Mouse (Mus musculus): ENCODE measurements around the gene Trim11.

The Trim11 gene

DNA sequence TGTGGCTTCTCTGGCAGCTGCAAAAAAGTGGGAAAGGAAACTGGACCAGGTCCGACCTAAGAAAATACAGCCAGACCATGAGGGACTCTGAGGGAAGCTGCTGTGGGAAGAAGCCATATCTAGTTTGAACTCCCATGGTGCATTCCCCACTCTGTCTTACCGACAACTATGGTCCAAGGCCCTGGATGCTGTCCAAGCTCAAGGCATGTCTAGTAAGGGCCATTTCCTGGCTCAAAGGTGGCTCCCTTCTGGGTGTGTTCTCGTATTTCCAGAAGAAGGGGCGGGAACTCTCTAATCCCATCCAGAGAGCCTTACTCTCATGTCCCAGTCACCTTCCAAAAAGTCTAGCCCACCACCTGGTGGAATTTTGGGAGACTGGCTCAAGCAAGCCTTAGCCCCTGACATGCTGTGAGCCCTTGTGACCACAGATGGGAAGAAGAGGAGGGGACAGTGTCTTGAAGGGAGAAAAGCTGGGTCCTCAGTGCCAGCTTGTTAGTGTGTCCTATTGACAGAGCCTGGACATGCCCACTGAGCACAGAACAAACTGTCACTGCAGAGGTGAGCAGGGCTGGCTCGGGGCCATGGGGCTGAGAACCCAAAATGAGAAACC, 2.6 kb downstream of the Trim11 start:
- DNase-seq (ENCODE audit: extremely low spot score) = no peak

DNA sequence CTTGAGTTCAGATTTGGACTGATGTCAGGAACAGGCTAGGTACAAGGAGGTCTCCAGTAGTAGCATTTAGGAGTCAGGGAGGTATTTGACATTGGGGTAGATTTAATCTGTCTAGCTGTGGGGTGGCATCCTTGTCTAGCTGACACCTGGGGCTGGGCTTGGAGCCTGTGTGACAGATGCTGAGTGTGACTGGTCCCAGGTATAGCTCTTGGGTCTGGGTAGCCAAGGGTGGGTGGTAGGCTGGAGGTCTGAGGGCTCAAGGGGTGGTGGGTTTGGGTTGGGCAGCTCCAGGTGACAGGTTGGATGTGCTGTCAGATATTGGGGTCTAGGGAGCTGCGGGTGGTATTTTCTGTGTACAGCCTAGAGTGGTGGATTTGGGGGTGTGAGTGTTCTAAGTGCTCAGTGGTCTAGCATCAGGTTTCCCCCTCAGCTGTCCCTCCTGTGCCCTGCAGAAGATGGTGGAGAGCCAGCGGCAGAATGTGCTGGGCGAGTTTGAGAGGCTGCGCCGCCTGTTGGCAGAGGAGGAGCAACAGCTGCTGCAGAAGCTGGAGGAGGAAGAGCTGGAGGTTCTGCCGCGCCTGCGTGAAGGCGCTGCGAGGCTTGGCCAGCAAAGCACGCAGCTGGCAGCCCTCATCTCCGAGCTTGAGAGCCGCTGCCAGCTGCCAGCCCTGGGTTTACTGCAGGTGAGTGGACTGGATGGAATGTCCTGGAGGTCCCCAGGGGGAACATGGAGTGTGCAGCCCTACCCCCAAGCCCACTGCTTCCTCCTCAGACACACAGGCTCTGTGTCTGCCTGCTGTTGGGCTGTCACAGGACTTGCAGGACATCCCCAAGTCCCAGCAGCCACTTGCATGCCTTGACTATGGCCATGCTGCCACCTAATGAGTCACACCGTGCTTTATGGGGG, 3.9 kb downstream of the Trim11 start:
- no peak for DNase-seq (ENCODE audit: extremely low spot score)

DNA sequence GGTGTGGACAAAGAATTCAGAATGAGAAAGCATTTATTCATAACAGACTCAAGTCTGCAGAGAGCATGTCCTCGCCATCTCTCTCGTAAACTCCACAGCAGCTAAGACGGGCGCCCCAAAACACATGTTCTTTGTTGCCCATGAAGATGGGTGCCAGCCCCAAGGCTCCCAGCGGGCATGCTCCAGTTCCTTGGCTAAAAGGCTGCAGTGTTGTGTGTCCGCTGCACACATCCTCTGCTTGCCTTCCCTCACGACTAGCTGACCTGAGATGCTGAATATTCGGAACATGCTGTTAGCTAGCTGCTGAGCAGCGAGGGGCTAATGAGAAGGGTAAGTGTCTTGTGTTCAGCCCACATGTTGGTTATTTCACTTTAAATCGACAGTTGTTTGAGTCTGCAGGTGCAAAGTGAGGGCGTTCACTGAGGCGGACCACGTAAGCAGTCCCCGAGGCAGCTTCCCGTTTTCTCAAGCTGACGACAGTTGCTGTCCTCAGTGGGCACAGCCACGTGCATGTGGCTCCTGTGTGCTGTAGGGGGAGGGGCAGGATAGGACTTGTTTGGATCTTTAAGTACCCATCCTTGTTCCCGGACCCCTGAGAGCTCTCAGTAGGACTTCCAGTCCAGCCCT, 4.7 kb downstream of the Trim11 start:
- DNase-seq (ENCODE audit: extremely low spot score) = no peak

DNA sequence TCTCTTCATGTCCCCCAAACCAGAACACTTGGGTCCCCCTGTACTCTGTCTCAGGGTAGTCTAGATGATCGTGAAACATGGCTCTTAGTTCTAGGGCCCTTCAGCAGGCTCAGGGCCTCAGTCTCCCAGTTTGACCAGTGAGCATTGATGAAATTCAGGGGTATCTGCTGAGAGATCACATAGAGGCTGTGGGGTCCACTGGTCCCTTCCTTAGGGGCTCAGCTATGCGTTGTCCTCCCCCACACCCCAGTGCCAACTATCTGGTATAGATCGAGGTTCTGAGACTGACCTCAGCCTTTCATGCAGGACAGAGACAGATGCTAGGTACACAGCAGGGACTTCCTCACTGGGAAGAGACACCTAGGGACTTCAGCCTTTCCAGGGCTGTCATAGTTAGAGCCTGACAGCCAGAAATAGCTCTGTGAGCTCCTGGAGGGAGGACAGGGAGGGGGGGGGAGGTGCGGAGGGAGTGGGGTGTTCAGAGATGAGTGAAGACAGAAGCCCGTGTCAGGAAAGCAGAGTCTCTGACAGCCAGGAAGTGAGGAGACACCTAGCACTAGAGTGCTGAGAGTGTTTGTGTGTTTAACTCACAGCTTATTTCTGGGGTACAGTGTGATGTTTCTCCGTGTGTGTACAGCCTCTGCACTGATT, 5.9 kb downstream of the Trim11 start:
- DNase-seq (ENCODE audit: extremely low spot score) = no peak

DNA sequence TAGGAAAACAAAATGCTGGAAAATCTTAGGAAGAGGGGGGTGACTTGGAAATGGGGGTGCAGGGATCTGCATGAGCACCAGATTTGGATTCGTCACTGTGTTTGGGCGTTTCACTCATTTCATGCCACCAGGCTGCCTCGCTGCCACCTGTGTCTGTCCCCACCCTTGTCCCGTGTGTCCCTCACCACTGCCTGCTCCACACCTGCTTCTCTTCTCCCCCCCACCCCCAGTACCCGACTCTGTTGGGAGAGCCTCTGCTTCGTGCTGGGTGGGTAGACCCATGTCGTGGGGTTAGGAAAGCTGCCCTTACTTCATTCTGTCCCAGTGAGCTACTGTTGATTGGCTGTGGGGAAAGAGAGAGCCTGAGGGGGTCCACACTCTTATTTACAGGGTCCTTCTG, 6.8 kb downstream of the Trim11 start:
- DNase-seq (ENCODE audit: extremely low spot score) = no peak

DNA sequence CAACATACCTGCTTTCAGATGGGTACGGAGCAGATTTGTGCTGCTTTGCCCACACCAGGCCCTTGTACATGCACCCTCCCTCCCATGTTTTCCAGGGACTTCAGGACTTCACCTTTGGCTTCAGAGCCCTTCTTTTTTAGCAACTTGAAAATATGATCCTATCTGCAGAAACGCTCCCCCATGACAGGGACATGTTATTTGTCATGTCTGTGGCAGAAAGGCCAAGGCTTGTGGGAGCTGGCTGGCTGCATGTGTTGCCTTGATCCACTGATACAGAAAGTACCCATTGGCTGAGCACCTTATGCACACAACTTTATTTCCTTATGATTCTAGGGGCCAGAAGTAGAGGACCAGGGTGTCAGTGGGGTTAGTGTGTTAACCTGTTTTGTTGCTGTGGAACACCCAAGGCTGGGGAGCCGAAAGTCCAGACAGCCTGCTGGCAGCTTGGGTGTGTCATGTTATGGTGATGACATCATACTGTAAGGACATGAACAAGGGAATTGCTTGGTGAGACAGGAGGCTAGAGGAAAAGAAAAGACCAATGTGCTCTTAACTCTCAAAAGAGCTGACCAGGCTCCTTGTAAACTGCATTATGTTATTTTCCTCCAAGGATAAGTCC, 7.5 kb downstream of the Trim11 start:
- DNase-seq (ENCODE audit: extremely low spot score) = no peak

DNA sequence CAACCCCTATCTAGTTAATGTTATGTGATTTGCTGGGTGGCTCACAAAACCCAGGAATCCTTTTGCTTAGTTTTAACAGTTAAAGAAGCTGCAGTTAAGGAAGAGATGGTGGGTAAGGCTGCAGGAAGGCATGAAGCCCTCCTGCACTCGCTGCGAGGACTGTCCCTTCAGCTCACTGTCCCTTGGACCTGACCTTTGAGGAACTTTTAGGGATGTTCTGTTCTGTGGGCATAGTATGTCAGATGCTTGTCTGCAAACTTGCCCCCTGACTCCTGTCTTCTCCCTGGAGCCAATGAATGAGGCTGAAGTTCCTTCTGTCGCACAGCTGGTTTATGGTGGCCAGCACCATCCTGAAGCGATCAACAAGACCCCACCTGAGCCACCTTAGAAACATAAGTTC, 11.3 kb downstream of the Trim11 start:
- DNase-seq (ENCODE audit: extremely low spot score) = no peak

DNA sequence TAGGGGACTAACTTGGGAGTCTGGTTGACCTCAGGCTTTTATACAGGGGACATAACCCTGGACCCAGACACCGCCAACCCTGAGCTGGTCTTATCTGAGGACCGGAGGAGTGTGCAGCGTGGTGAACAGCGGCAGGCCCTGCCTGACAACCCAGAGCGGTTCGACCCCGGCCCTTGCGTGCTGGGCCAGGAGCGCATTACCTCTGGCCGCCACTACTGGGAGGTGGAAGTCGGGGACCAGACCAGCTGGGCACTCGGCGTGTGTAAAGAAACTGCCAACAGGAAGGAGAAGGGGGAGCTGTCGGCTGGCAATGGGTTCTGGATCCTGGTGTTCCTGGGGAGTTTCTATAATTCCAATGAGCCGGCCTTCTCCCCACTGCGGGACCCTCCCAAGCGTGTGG, 12.2 kb downstream of the Trim11 start:
- no peak for DNase-seq (ENCODE audit: extremely low spot score)

DNA sequence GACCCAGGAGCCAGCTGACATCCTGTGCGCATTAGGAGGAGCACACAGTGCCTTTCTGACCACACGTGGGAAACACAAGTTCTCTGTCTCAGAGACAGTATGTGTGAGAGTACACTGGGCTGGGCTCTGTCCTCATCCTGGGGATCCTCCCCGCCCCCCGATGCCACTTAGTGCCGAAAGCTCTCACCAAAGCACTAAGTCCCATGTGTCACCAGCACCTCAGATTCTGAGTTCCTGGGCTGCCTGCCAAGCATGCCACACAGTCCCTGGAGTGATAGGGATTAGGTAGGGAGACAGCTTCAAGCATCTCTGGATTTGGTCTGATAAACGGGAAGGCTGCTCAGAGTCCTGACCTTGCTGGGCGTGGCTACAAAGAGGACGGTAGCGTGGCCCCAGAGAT, 12.9 kb downstream of the Trim11 start:
- DNase-seq (ENCODE audit: extremely low spot score) = no peak

DNA sequence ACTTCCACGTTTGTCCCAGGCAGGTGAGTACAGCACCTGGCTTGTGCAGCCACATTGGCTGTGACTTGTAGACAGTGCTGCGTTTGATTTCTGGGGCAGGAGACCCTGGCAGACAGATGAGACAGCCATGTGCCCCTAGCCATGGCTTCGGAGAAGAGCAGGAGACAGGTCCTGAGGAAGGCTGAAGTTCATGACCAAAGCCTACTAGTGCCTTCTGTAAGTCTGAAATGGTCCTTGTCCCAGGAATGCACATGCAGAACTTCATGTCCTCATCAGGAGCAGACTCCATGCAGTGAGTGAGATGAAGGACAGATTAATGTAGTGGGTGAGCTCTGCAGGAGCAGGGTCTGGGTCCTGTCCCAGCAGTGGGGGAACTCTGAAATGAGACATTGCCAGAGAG, 14.0 kb downstream of the Trim11 start:
- DNase-seq (ENCODE audit: extremely low spot score) = no peak

DNA sequence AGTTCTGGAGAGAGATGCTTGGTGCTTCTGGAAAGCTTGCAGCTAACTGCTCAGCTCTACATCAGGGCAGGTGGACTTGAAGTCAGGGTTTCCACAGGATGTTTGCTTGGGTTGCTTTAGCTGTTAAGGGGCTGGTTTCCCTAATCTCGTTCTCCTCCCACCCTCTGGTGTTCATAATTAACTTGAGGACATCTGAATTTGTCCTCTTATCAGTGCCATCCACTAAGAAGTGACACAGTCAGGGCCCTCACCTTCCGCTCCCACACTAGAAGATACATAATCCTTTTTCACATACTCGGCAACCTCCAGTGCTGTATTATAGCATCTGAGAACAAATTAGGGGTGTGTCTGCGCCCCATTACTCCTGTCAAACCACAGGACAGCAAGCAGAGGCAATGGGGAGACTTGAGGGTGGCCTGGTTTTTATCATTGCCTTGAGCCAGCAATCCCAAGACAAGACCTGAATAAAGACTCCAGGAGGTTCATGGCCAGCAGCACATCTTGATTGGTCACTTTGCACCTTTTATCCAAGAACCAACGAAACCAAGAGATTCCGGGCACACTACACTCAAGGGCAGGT, 15.3 kb downstream of the Trim11 start:
- DNase-seq (ENCODE audit: extremely low spot score) = no peak

DNA sequence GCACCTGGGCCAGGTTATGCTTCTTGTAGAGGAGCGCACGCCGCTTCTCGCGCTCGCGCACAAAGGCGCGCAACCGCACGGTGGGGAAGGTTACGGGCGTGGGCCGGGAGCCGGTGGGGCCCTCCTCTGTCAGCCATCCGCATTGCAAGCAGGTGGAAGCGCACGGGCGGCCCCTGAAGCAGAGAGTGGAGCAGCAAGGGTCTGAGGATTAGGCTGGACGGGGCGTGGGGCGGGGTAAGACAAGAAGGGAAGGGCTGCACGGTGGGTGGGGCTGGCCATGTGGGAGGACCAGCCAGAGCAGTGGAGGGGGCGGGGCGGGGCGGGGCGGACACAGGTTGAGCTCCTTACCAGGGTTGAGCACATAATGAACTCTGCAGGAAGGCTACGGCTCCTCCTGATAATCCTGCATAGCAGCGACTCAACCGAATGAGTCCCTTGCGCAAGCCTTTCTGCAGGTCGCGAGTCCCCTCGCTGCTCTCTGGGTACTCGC, 16.5 kb downstream of the Trim11 start:
- DNase-seq (ENCODE audit: extremely low spot score) = peak; percentile 68

DNA sequence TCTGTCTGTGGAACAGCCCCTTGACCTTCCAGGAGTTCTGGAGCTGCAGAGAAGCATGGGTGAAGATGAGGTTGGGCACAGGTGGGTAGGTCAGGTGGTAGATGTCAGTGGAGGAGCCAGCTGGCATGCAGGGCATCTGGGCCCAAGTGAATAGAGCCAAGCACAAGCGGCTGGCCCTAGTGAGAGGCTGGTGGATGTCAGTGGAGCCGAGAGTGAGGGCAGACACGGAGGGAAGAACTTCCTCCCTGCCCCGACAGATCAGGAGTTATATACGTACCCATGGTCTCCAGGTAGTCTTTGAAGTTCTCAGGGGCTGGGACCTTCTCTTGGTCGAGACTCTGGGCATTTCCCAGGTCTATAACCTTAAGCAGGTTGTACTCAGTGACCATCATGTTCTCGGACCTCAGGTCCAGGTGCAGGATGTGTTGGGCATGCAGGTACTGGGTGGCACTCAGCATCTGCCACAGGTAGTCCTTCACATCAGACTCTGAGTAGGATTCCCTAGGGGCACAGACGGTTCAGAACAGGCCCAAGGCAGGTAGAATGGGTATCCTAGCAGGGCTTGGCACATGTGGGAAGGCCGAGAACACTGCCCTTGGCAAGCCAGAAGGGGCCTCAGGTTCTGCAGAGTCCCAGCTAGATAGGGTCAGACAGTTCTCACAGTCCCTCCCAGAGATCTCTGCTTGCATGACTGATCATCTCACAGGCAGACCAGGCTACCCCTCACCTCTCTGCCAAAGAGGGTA, 17.3 kb downstream of the Trim11 start:
- no peak for DNase-seq (ENCODE audit: extremely low spot score)

DNA sequence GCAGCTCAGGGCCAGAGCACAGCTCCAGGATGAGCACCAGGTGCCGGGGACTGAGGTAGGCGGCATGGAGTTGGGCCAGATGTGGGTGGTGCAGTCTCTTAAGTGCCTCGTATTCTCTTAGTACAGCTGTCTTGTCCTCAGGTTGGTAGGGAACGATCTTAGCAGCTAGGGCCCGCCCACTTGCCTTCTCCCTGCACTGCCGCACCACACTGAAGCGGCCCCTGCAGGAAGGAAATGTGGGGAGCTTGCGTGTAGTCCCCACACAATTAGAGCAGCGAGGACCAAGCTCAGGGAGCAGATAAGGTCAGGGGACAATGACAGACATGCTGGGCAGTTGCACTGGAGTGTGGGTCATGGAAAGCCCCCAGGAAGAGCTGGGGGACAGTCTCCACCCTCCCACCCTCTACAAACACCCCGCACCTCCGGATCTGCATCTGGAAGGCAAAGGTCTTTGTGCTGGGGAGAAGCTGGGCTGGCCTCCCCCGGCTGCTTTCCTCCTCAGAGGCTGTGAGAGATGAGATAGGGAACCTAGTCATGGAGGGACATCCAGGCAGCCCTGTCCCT, 18.0 kb downstream of the Trim11 start:
- no peak for DNase-seq (ENCODE audit: extremely low spot score)

DNA sequence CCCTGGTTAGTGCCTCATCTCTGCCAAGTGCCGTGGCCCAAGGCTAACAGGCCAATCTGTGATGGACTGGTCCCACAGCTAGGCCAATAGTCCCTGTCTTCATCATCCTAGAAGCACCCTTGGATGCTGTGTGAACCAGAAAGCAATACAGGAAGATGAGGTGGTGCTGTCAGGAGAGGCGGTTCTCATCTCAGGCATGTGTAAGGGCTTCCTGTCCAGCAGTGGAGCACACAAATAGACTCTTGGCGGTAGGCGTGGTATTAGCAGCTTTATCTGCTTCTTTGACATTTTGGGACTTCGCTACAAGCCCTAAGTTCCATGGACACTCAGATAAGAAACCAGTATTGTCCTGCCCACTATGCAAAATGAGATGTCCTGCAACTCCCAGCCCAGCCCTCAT, 19.6 kb downstream of the Trim11 start:
- DNase-seq (ENCODE audit: extremely low spot score) = no peak

DNA sequence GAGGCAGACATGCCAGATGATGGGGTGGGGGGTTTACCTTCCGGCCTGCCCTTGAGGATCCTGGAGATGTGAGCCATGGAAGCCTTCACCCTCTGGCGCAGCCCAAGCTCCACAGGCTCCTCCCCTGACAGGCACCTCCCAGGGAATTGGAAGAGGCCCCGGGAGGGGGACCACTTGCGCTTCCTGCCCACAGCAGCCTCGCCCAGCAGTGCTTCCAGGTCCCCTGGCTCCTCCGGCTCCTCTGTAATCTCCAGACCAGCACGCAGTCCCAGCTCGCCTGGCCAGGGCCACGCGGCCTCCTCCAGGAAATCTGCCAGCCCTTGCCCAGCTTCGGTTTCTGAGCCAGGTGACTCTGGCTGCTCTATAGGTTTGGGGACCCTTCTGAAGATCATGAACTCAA, 21.3 kb downstream of the Trim11 start:
- no peak for DNase-seq (ENCODE audit: extremely low spot score)

DNA sequence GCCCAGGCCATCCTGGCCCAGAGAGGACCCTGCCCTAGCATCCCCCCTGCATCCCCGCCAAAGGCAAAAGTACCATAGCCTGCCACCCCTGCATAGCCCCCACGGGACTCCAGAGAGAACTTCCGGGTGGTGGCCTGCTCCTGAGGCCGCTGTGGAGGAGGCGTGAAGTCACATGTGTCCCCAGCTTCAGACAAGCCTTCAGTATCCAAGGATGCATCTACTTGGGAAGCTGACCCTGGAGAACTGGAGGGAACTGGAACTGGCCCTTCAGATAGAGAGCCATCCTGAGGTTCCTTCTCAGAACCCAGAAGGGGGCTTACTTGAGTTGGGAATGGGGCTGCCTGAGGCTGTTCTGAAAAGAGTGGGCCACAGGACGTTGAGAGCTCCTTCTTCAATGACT, 21.9 kb downstream of the Trim11 start:
- no peak for DNase-seq (ENCODE audit: extremely low spot score)

DNA sequence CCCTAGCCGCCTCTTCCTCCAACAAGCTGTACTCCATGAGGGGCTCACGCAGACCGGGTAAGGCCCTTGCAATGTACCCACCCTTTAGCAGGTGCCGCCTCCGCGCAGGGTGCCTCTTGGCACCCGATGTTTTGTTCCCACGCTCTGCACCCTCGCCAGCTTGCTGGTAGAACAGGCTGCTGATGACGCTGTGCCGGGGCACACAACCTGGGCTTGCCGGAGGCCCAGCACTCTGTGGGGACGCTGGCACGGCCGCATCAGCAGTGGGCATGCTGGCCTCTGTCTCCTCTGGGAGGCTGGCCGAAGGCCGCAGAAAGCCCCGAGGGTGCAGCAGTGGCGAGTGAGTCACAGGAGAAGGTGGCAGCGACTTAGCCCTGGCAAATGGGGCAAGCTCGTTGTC, 22.7 kb downstream of the Trim11 start:
- DNase-seq (ENCODE audit: extremely low spot score) = no peak

DNA sequence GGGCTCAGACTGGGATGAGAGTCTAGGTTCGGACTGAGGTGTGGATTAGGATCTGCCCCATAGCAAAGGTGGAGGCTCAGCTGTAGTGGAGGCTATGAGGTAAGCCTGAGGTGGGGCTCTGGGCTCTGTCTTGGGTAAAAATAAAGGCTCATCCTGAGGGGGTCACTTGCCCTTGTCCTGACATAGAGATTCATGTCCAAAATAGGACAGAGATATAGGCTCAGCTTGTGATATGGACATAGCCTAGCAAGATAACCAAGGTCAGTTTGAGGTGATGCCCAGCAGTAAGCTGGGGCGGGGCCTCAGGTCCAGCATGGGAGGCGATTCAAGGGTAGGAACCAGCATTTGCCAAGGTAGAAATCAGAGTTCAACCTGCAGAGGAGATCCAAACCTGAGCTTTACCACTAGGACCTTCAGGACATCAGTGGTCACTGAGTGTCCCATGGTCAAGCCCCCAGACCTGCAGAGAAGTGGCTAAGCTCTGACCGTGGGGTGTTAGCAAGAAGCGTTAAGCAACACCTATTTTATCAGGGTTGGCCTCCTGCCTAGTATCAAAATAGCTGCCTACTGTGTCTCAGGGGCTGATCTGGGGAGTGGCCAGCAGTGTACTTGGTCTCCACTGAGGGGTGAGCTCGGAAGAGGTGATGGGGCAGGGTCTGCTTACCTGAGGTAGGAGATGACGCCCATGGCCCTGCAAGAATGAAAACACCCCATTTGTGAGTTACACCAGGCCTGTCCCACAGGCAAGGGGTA, 24.6 kb downstream of the Trim11 start:
- no peak for DNase-seq (ENCODE audit: extremely low spot score)

DNA sequence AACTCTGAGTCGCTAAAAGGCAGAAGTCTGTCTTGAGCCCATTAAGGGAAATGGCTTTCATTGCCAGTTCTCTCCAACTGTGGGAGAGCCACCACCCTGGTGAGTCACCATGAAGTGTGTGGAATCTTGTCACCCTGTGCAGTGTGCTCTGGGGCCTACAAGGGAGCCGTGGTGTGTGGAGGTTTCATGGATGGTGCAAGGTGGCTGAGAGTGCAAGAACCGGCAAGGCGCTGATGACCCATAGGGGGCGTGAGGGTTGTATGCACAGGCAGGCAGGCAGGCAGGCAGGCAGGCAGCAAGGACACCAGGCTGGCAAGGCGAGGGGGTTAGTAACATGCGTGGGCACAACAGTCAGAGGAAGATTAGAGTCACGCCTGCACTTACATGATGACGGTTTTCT, 37.2 kb downstream of the Trim11 start:
- DNase-seq (ENCODE audit: extremely low spot score) = peak; percentile 33

Data from embryo, embryonic 9.5 days (tissue).